Mouse (Mus musculus): ENCODE measurements around the gene Zcchc7. TPM values are rescaled to one million over a fixed set of nuclear protein-coding genes. Genes with fewer than 3 reads are reported as not detected.

Gene Zcchc7
- polyA plus RNA-seq, 1 experiment: 3.5 TPM

DNA sequence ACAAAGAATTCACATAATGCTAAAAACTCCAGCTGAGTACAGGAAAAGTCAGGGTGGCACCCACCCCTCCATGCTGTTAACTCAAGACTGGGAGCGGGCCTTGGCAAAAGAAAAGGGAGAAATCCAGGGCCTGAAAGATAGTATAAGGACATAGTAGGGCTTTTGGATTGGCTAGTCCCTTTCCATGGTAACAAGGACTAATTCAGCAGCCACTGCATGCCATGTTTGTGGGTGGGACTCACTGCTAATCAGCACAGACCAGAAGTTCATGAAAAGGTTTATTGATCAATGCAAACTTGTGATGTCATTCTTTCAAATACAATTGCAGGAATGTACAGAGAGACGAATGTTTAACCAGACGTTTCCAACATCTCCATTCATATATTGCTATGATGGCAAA is 173.1 kb downstream of the Zcchc7 start:
- TF ChIP-seq CTCF (IDR thresholded peaks at IDR 0.05; ENCODE audit: extremely low read depth, insufficient read length, insufficient replicate concordance, low read depth, low read length) (no peak), POLR2A (IDR thresholded peaks at IDR 0.05; ENCODE audit: low read depth, low read length) (no peak)
- no peaks in the 10 kb centered on the region for H3K27me3 ChIP-seq (ENCODE audit: control insufficient read depth, insufficient read depth, low read length)
- no peak overlapping the region for H3K27ac ChIP-seq (ENCODE audit: insufficient read depth, low read depth, low read length)
- no peaks in the 10 kb centered on the region for H3K4me1 ChIP-seq (ENCODE audit: control insufficient read depth, insufficient read depth, insufficient read length, low read length)
- WGBS: 60% methylated on average over 3 of the region's 3 CpGs
- no peak overlapping the region for H3K4me3 ChIP-seq (ENCODE audit: low read depth, low read length)
- peaks cover 50% of the 10 kb centered on the region for H3K36me3 ChIP-seq (ENCODE audit: control insufficient read depth, insufficient read depth, low read length)

DNA sequence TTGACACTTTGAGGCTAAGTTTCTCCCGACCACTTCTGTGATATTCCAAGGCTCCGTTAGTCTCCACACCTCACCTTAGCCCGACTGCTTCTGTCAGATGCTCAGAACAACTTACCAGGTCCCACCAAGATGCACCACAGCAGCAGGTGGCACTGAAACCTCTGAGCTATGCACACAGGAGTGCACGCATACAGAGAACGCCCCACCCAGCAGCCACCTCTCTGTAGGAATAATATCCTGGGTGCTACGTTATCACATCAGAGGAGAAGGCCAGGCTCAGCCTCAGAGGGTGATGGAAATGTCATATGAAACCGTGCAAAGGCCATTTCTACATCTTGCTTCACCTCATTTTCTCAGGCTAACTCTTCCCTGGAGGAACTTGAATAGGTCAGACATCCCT is 174.7 kb downstream of the Zcchc7 start:
- peaks cover 50% of the 10 kb centered on the region for H3K36me3 ChIP-seq (ENCODE audit: control insufficient read depth, insufficient read depth, low read length)
- H3K4me1 ChIP-seq (ENCODE audit: control insufficient read depth, insufficient read depth, insufficient read length, low read length): no peaks in the 10 kb centered on the region
- H3K27ac ChIP-seq (ENCODE audit: insufficient read depth, low read depth, low read length): no peak overlapping the region
- no peak overlapping the region for H3K4me3 ChIP-seq (ENCODE audit: low read depth, low read length)
- WGBS: 93% methylated on average over 7 of the region's 7 CpGs
- H3K27me3 ChIP-seq (ENCODE audit: control insufficient read depth, insufficient read depth, low read length): no peaks in the 10 kb centered on the region
- TF ChIP-seq CTCF (IDR thresholded peaks at IDR 0.05; ENCODE audit: extremely low read depth, insufficient read length, insufficient replicate concordance, low read depth, low read length): no peak
- TF ChIP-seq POLR2A (IDR thresholded peaks at IDR 0.05; ENCODE audit: low read depth, low read length): no peak

GRCm38 (mm10) chr4:44931732-44932131 is 176.1 kb downstream of the Zcchc7 start:
- Histone ChIP-seq H3K4me3 (ENCODE audit: low read depth, low read length) (no peak overlapping the region), H3K27ac (ENCODE audit: insufficient read depth, low read depth, low read length) (no peak overlapping the region), H3K36me3 (ENCODE audit: control insufficient read depth, insufficient read depth, low read length) (peaks cover 41% of the 10 kb centered on the region), H3K27me3 (ENCODE audit: control insufficient read depth, insufficient read depth, low read length) (no peaks in the 10 kb centered on the region), H3K4me1 (ENCODE audit: control insufficient read depth, insufficient read depth, insufficient read length, low read length) (no peaks in the 10 kb centered on the region)
- no peak for TF ChIP-seq CTCF (IDR thresholded peaks at IDR 0.05; ENCODE audit: extremely low read depth, insufficient read length, insufficient replicate concordance, low read depth, low read length)
- TF ChIP-seq POLR2A (IDR thresholded peaks at IDR 0.05; ENCODE audit: low read depth, low read length): no peak
- 96% methylated on average over 6 of the region's 6 CpGs for WGBS

GRCm38 (mm10) chr4:44938359-44939340 is 183.0 kb downstream of the Zcchc7 start:
- TF ChIP-seq CTCF (IDR thresholded peaks at IDR 0.05; ENCODE audit: extremely low read depth, insufficient read length, insufficient replicate concordance, low read depth, low read length) (no peak), POLR2A (IDR thresholded peaks at IDR 0.05; ENCODE audit: low read depth, low read length) (no peak)
- 65% methylated on average over 8 of the region's 8 CpGs for WGBS
- H3K27ac ChIP-seq (ENCODE audit: insufficient read depth, low read depth, low read length): no peak overlapping the region

GRCm38 (mm10) chr4:44939576-44940249 is 184.0 kb downstream of the Zcchc7 start:
- H3K27me3 ChIP-seq (ENCODE audit: control insufficient read depth, insufficient read depth, low read length): no peaks in the 10 kb centered on the region
- H3K27ac ChIP-seq (ENCODE audit: insufficient read depth, low read depth, low read length): no peak overlapping the region
- H3K4me1 ChIP-seq (ENCODE audit: control insufficient read depth, insufficient read depth, insufficient read length, low read length): no peaks in the 10 kb centered on the region
- TF ChIP-seq POLR2A (IDR thresholded peaks at IDR 0.05; ENCODE audit: low read depth, low read length) (no peak), CTCF (IDR thresholded peaks at IDR 0.05; ENCODE audit: extremely low read depth, insufficient read length, insufficient replicate concordance, low read depth, low read length) (no peak)
- 85% methylated on average over 14 of the region's 14 CpGs for WGBS
- H3K36me3 ChIP-seq (ENCODE audit: control insufficient read depth, insufficient read depth, low read length): no peaks in the 10 kb centered on the region
- H3K4me3 ChIP-seq (ENCODE audit: low read depth, low read length): no peak overlapping the region

More at GRCm38 (mm10) chr4:44938359-44939340, 183.0 kb downstream of the Zcchc7 start:
- Histone ChIP-seq H3K4me3 (ENCODE audit: low read depth, low read length) (no peak overlapping the region), H3K36me3 (ENCODE audit: control insufficient read depth, insufficient read depth, low read length) (0 out of 2 replicates have a peak, but pooled peaks cover under 1% of the 10 kb centered on the region), H3K27me3 (ENCODE audit: control insufficient read depth, insufficient read depth, low read length) (no peaks in the 10 kb centered on the region), H3K4me1 (ENCODE audit: control insufficient read depth, insufficient read depth, insufficient read length, low read length) (no peaks in the 10 kb centered on the region)

GRCm38 (mm10) chr4:44940286-44940685 is 184.6 kb downstream of the Zcchc7 start:
- no peaks in the 10 kb centered on the region for H3K4me1 ChIP-seq (ENCODE audit: control insufficient read depth, insufficient read depth, insufficient read length, low read length)
- TF ChIP-seq CTCF (IDR thresholded peaks at IDR 0.05; ENCODE audit: extremely low read depth, insufficient read length, insufficient replicate concordance, low read depth, low read length) (no peak), POLR2A (IDR thresholded peaks at IDR 0.05; ENCODE audit: low read depth, low read length) (no peak)
- 70% methylated on average over 9 of the region's 9 CpGs for WGBS
- H3K4me3 ChIP-seq (ENCODE audit: low read depth, low read length): no peak overlapping the region
- H3K27me3 ChIP-seq (ENCODE audit: control insufficient read depth, insufficient read depth, low read length): no peaks in the 10 kb centered on the region
- H3K36me3 ChIP-seq (ENCODE audit: control insufficient read depth, insufficient read depth, low read length): no peaks in the 10 kb centered on the region
- no peak overlapping the region for H3K27ac ChIP-seq (ENCODE audit: insufficient read depth, low read depth, low read length)

DNA sequence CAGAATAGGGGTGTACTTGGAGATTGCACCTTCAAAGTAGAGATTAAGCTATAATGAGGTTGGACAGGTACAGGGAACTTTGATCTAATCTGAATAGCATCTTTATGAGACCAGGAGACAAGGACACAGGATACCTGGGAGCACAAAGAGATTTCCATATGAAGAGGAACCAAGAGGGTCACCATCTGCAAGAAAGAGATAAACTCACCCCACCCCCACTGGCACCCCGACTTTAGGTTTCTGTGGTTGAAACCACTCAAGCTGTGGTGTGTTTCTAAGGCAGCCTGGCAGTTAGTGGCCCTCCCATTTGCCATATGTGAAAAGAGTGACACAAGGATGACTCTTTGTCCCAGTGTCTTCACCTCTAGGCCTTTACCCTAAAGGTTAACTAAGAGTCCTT is 186.6 kb downstream of the Zcchc7 start:
- TF ChIP-seq CTCF (IDR thresholded peaks at IDR 0.05; ENCODE audit: extremely low read depth, insufficient read length, insufficient replicate concordance, low read depth, low read length) (no peak), POLR2A (IDR thresholded peaks at IDR 0.05; ENCODE audit: low read depth, low read length) (no peak)
- Histone ChIP-seq H3K27ac (ENCODE audit: insufficient read depth, low read depth, low read length) (no peak overlapping the region), H3K4me3 (ENCODE audit: low read depth, low read length) (no peak overlapping the region), H3K27me3 (ENCODE audit: control insufficient read depth, insufficient read depth, low read length) (no peaks in the 10 kb centered on the region), H3K4me1 (ENCODE audit: control insufficient read depth, insufficient read depth, insufficient read length, low read length) (no peaks in the 10 kb centered on the region), H3K36me3 (ENCODE audit: control insufficient read depth, insufficient read depth, low read length) (no peaks in the 10 kb centered on the region)
- 75% methylated on average over 1 of the region's 1 CpGs for WGBS

All from small intestine, adult 2 months (tissue).